Mouse (Mus musculus) cortical plate, adult 2 months (tissue): ENCODE measurements around the gene St6galnac5.

ENCODE experiments used
- CTCF ChIP-seq: fragments of 200-500 bp; IDR thresholded peaks from 2 replicates; pipeline ENCODE4 v1.5.1; 2011; ENCODE audit warnings: mild to moderate bottlenecking, control low read depth, low read length; ENCODE audit not compliant: insufficient read depth; ENCODE audit errors: extremely low read depth
- POLR2A ChIP-seq: fragments of 200-500 bp; IDR thresholded peaks from 2 replicates; pipeline ENCODE4 v1.6.1; 2011; ENCODE audit warnings: mild to moderate bottlenecking, low read length, control low read depth; ENCODE audit not compliant: insufficient read depth; ENCODE audit errors: extremely low read depth

DNA sequence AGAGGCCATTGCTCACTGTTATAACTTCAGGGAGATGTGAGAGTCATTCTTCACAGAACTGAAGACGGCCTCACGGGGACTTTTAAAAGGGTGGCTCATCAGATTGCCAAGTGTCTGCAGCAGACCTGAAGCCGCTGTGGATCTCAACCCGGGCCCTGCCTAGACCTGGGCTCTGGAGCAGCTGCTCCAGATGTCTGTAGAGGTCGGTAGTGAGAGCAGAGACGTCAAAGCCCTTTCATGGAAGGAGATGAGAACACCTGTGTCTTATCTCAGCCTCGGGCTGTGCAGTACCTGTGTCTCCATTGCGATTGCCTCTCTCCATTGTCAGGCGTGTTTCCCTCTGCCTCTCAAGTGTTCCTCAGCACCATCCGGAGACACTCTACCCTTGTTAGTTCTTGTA, 62.9 kb downstream of the St6galnac5 start:
- TF ChIP-seq CTCF (no peak), POLR2A (no peak)
